Mouse (Mus musculus) T-helper 2 cell (primary cell): ENCODE data around the gene Mslnl.

Experiments used
- in situ Hi-C: fragments of 300-600 bp; cut with MboI, MseI; formaldehyde crosslinking; loops from one replicate; pipeline ENCODE4 v1.15.1; 2025; ENCODE audit warnings: high pct_unique_total_duplicates

The Mslnl gene

GRCm38 (mm10) chr17:25735745-25736144 is at the start of gene Mslnl:
Mslnl (plus strand) TSS chr17:25736042.
- in situ Hi-C loops: loop anchor here (5.0 kb wide), 1 partner anchor 47 kb away; no protein-coding TSS in a partner anchor

GRCm38 (mm10) chr17:25686323-25686722 is 49.5 kb upstream of the Mslnl start:
- in situ Hi-C loops: no loop called here

DNA sequence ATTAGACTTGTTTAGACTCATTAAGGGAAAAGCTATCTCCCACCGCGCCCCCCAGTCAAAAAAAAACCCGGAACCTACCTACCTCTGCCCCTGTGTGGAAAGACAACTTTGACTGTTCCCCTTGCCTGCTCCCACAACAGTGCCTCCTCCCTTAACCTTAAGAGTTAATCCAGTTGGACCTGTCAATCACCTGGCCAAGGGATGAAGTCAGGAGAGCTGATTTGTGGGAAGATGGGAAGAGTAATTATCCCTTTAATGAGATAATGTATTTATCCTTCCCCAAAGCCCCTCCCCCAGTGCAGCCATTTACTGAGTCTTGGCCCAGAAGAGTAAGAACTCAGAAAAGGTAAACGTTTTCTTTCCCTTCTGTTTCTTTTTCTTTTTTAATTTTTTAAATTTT is 46.9 kb upstream of the Mslnl start:
- in situ Hi-C loops: no loop called here

GRCm38 (mm10) chr17:25696263-25696662 is 39.6 kb upstream of the Mslnl start:
- in situ Hi-C loops: loop anchor here (5.0 kb wide), 4 partner anchors 74 to 304 kb away; no protein-coding TSS in a partner anchor

DNA sequence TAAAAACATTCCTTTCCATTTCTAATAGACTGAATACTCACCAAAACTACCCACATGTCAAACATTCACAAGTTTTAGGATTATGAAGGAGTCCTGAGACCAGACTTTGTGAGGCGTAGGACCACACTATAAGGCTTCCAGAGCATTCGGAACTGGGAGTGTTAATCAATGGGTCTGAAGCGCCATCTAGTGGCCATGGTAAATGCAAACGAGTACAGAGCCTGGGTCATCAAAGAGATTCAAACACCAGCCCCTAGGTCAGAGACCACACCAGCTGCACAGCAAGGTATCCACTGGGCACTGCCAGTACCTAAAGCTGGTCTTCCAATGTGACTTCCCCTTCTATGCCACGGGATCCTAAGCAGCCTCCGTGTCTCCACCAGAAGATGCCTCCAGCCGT is 37.4 kb upstream of the Mslnl start:
- in situ Hi-C loops: loop anchor here (5.0 kb wide), 4 partner anchors 76 to 306 kb away; no protein-coding TSS in a partner anchor

DNA sequence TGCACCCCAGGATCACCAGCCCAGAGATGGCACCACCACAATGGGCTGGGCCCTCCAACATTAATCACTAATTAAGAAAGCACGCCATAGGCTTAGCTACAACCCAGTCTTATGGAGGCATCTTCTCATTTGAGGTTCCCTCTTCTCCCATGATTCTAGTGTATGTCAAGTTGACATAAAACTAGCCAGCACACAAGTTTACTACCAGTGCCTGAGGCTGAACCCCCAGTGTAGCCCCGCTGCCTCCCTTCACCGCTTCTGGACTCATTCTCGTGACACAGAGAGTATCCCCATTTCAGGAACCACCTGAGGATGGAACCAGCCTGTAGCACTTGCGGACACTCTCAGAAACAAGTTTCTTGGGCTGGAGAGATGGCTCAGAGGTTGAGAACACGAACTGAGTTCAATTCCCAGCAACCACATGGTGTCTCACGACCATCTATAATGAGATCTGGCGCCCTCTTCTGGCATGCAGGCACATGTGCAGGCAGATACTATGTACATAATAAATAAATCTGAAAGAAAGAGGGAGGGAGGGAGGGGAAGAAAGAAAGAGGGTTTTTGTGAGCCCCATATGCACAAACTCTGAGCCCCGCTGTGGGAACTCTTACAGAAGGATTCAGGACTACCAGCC is 34.9 kb upstream of the Mslnl start:
- in situ Hi-C loops: no loop called here

DNA sequence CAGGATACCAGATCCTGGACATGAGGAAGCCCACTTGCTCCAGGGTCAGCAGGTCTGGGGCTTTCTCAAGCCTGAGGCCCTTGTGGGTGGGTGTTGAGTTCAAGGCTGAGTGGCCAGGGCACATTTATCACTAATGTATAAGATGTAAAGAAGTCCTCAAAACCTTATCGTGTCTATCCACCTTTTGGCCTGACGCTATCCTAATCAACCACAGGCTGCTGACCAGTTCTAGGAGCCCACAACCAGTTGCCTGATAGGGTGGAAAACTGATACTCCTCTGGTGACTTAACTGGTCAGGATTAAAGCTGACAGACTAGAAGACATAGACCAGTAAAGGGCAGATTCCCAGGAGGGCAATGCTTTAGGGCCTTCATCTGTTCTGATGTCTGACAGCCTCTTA is 25.8 kb upstream of the Mslnl start:
- in situ Hi-C loops: loop anchor here (10.0 kb wide), 1 partner anchor 945 kb away; no protein-coding TSS in a partner anchor

GRCm38 (mm10) chr17:25711136-25711535 is 24.7 kb upstream of the Mslnl start:
- in situ Hi-C loops: loop anchor here (10.0 kb wide), 1 partner anchor 946 kb away; no protein-coding TSS in a partner anchor

- in situ Hi-C loops: loop anchor here (10.0 kb wide), 1 partner anchor 951 kb away; no protein-coding TSS in a partner anchor
Measured at GRCm38 (mm10) chr17:25715627-25716026, 20.2 kb upstream of the Mslnl start.

DNA sequence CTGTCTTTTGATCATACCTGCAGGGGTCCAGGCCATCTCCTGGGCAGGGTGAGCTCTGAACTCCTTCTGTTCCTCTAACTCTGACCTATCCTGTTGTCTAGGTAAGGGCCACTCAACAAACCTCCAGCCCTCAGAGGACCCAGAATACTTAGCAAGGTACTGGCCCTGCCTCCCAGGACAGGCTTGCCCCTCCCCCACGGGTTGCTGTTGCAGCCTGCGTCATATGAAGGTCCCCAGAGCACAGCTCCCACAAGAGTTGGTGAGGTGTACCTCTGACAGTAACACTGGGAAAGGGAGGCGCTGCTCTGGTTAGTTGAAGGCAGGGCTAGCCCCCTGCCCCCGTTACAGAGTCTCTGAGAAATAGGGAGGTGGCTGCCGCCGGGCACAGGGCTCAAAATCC is 19.7 kb upstream of the Mslnl start:
- in situ Hi-C loops: loop anchor here (10.0 kb wide), 1 partner anchor 951 kb away; no protein-coding TSS in a partner anchor

DNA sequence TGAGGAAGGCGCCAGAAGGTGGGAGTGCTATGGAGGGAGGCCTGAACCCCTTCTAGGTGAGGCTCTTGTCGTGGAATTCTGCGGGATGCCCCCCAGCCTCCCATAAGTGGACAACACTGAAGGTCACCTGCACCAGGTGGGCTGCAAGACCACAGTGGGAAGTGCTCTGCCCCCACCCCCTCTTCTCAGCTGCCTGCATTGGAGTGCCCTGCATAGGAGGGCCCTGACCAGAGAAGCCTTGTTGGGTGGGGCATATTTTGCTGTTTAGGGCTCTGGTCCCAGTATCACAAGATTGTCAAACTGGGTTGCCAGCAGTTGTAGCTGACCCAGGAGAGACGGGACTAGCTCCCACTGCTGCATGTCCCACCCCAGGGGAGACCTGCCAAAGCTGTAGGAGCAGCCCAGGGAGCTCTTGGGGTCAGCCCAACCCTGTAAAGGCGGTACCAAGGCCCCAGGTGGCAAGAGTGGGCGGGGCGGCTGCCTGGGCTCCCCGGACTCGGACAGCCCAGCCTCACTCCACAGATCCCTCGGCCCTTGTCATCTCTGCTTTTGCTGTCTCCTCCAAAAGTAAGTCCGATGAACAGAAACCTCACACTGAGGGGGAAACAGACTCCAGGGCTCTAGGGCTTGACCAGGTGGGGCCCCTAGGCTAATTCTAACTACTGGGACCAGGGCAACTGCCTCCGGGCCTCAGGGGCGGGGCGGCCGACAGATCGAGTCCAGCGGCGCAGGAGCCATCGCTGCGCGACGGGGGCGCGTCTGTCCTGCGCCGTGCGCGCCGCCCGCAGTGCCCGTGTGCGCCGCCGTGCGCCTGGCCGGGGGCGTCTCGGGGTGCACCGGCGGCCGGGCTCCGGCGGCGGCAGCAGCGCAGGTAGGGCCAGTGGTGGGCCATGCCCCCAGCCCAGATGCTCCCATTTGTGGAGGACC is 18.9 kb upstream of the Mslnl start, which contains the start of gene Gng13:
Gng13 (plus strand) TSS at position 461 of the 927 bp plus-strand sequence.
- in situ Hi-C loops: loop anchor here (10.0 kb wide), 1 partner anchor 952 kb away; no protein-coding TSS in a partner anchor

- in situ Hi-C loops: loop anchor here (10.0 kb wide), 1 partner anchor 953 kb away; no protein-coding TSS in a partner anchor
Measured at GRCm38 (mm10) chr17:25717691-25718090, 18.2 kb upstream of the Mslnl start.

GRCm38 (mm10) chr17:25721476-25721875 is 14.4 kb upstream of the Mslnl start:
- in situ Hi-C loops: no loop called here

DNA sequence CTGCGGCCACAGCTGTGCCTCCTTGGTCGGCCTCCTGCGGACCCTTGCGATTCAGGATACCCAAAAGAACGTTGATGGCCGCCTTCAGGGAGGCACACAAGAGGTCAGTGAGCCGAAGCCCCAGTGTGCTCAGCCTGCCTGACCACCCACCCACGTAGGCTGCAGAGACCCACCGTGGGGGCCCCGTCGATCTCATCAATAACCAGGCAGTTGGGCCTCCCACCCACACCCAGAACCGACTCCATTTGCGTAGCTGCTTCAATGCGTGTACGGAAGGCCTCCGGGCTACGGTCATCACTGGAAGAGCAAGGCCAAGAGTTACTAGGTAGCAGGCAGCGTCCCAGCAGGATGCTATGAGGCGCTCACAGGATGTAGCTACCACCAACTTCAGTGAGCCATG is 12.4 kb upstream of the Mslnl start:
- in situ Hi-C loops: no loop called here

DNA sequence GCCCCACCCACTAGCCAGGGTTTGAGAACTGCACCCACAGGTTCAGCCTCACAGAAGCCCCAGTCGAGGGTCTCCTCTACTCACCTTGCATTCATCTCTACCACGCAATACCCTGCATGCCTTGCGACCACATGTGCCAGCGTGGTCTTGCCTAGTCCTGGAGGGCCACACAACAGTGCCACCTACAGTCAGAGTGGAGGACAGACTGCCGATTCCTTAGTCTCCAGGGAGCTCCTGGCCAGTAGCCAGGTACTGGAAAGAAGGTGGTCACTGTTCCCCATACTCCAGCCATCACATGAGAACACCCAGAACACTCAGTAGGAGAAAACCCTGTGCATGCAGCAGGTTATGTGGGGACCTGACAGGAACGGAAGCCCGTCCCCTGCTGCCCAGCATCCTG is 11.9 kb upstream of the Mslnl start:
- in situ Hi-C loops: no loop called here

DNA sequence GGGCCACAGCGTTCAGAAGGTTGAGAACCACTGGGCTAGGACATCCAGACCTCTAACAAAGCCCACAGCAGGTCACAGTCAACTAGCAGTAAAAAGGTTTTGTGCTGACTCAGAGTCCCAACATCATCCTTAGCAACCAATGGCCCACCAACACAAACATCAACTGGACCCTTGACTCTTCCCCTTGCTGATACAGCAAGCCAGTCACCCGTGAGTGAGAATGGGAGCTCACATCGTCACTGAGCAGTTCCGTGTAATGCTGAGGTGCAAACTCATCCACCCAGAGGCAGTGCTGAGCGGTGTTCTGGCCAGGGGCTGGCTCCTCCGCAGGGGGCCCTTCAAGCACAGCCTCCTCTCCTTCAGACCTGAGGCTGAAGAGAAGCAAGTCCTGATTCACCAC is 10.6 kb upstream of the Mslnl start:
- in situ Hi-C loops: loop anchor here (5.0 kb wide), 1 partner anchor 197 kb away; no protein-coding TSS in a partner anchor

DNA sequence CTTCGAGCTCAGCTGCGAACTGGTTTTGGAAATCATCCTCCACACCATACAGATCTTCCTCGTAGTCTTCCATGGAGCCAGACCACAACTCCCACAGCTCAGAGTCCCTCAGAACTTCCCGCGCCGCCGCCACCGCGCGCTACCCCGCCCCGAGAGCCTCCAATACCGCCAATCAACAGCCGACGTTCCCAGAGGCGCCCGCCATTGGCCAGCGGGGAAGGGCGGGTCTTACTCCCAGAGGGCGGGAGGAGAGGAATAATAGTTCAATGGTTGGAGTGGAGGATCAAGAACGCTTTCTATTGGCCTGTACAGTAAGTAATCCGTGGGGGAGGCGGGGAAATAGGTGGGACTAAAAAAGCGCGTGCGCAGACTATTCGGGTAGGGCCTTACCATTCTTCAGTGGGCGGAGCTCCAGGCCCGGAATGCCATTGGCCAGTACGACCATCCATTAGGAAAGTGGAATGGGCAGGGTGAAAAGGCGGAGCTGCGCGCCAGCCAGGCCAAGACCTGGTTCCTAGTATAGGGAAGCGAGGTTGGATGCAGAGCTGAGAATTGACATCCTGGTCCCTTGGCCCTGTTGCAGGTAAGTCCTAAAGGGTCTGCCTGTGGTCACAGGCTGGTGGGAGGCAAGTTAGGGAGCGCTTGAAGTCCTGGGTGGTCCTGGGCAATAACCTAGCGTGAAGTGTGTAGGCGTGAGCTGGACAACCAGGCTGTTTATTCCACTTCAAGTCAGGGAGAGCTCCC is 8.4 kb upstream of the Mslnl start, which contains the start of the genes Chtf18 and Rpusd1:
Chtf18 (minus strand) TSS at position 155 of the 744 bp plus-strand sequence.
Rpusd1 (plus strand) TSS at position 406 of the 744 bp plus-strand sequence.
- in situ Hi-C loops: loop anchor here (5.0 kb wide), 1 partner anchor 195 kb away; no protein-coding TSS in a partner anchor

DNA sequence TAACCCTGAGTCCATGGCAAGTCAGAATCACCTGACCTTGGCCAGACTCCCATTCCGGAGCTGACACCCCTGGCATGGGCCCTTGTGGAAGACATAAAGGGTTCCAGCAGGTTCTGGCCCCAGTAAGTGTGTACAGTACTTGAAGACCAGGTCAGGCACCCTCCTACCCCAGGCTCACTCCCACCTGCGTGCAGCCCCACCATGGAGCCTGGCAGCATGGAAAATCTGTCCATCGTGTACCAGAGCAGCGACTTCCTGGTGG is 7.9 kb upstream of the Mslnl start:
- in situ Hi-C loops: loop anchor here (5.0 kb wide), 1 partner anchor 194 kb away; no protein-coding TSS in a partner anchor

DNA sequence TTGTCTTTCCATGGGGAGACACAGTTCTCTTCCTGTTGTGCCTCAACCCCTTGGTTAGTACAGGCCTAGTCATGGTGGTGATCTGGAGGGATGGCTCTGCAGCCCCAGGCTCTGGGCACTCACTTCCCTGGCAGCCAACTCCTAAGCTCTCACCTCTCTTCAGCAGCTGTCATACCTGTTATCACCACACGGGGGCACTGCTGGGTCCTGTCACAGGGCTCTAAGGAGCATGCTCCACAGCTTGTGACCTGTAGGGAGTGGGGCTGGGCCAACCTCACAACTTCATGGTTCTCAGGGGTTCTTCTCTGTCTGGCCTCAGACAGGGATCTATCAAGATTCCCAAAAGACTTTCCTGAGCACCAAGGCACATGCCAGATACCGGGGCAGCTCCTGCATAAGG is 3.8 kb upstream of the Mslnl start:
- in situ Hi-C loops: no loop called here

DNA sequence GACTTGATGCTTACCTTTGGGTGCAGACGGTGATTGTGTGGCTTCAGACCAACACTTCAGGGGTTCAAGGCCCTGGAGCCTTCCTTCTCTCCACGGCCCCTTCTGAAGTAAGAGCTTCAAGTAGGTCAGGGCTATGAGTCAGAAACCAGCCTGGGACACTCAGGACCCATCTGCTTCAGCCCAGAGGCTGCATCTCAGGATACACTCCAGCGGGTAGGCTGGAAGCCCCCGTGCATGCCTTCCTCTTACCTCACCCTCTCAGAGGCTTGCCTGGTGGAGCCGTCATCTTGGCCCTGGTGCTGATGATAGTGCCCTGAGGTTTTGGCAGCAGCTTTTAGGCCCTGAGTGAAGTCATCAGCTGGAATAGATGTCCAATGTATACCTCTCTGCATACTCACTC is 596 bp upstream of the Mslnl start:
- in situ Hi-C loops: loop anchor here (5.0 kb wide), 1 partner anchor 47 kb away; no protein-coding TSS in a partner anchor

DNA sequence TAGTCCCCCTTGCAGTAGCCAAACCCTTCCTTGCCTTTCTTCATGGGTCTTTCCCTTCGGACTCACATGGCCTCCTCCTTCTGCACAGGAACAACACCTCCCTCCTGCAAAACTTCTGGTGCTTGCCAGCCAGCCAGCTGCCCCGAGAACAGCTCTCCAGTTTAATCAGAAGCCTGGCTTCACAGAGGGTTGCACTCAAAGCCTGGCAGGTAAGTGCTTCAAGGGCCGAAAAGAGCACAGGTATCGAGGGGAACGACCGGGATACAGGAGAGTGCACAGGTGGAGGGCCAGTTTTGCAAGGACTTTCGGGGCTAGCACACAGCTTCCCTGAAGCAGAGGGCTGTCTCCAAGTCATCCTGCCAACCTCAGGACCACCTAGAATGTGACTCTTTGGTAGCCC is 3.0 kb downstream of the Mslnl start:
- in situ Hi-C loops: loop anchor here (5.0 kb wide), 1 partner anchor 43 kb away; no protein-coding TSS in a partner anchor
